Mouse (Mus musculus) stomach, postnatal 0 days (tissue): ENCODE data around the gene Susd6. TPM values are rescaled to one million over a fixed set of nuclear protein-coding genes. Genes with fewer than 3 reads are reported as not detected.

ENCODE experiments used
- ATAC-seq: fragments of 200-750 bp; cut with Nextera tagmentation; 2 replicates; pipeline ENCODE4 v1.8.0; 2017; ENCODE audit not compliant: low FRiP score, low TSS enrichment
- DNase-seq: peaks from one replicate; pipeline ENCODE4 v3.0.0-alpha.2; 2016; ENCODE audit warnings: low spot score
- H3K27ac ChIP-seq: fragments of 300-500 bp; sonication (generic); replicated peaks from 2 replicates; pipeline ENCODE4 v1.5.1; 2014; ENCODE audit warnings: mild to moderate bottlenecking, control low read depth
- H3K27me3 ChIP-seq: fragments of 300-500 bp; sonication (generic); 2 replicates; pipeline ENCODE4 v1.6.1; 2014; ENCODE audit warnings: low read length; ENCODE audit not compliant: control insufficient read depth, insufficient read depth
- H3K36me3 ChIP-seq: fragments of 300-500 bp; sonication (generic); 2 replicates; pipeline ENCODE4 v1.6.1; 2014; ENCODE audit warnings: low read length, mixed read lengths; ENCODE audit not compliant: control insufficient read depth, insufficient read depth
- H3K4me1 ChIP-seq: fragments of 300-500 bp; sonication (generic); replicated peaks from 2 replicates; pipeline ENCODE4 v1.6.1; 2014; ENCODE audit warnings: antibody characterized with exemption; ENCODE audit not compliant: control insufficient read depth, insufficient read depth
- H3K4me2 ChIP-seq: fragments of 300-500 bp; sonication (generic); replicated peaks from 2 replicates; pipeline ENCODE4 v1.6.1; 2014; ENCODE audit warnings: low read depth, mild to moderate bottlenecking, control low read depth, moderate library complexity
- H3K4me3 ChIP-seq: fragments of 300-500 bp; sonication (generic); 2 replicates; pipeline ENCODE4 v1.5.1; 2014; ENCODE audit warnings: low read depth, low read length, control low read depth
- H3K9ac ChIP-seq: fragments of 300-500 bp; sonication (generic); 2 replicates; pipeline ENCODE4 v1.6.1; 2014; ENCODE audit warnings: mild to moderate bottlenecking, low read length, control low read depth, mixed read lengths
- H3K9me3 ChIP-seq: fragments of 300-500 bp; sonication (generic); 2 replicates; pipeline ENCODE4 v1.6.1; 2016; ENCODE audit warnings: low read length; ENCODE audit not compliant: control insufficient read depth
- CTCF ChIP-seq: IDR thresholded peaks from 2 replicates; pipeline ENCODE4 v1.5.1; 2016; ENCODE audit warnings: antibody characterized with exemption, low read depth, mild to moderate bottlenecking, moderate library complexity
- EP300 ChIP-seq: optimal IDR thresholded peaks from 2 replicates; pipeline ENCODE3; 2016; ENCODE audit warnings: antibody characterized with exemption
- WGBS: fragments of 180-500 bp; shearing (Covaris S2); extraction: QIAGEN DNeasy Blood & Tissue Kit; methylation state at CpG from one replicate; pipeline ENCODE4 v1.1.7; 2014; 5-methylcytosine and 5-hydroxymethylcytosine counted together
- polyA plus RNA-seq: library from polyadenylated mRNA; unstranded; fragments of >200 nt; fragmentation: Nextera tagmentation; extraction: Ambion mirVana; gene quantifications from 2 replicates; pipeline ENCODE4 v1.2.1, GENCODE M21; 2015

The Susd6 gene
- polyA plus RNA-seq, 1 experiment from 2014 or later: 12.3 TPM

- Histone ChIP-seq H3K27me3 (no peaks in the 10 kb centered on the region), H3K4me3 (no peak overlapping the region), H3K4me1 (no peaks in the 10 kb centered on the region), H3K9ac (no peak overlapping the region), H3K36me3 (no peaks in the 10 kb centered on the region), H3K9me3 (no peaks in the 10 kb centered on the region), H3K27ac (no peak overlapping the region), H3K4me2 (no peak overlapping the region)
- peak; percentile 62 for TF ChIP-seq CTCF
- no peak for TF ChIP-seq EP300
- WGBS: 40% methylated on average over 3 of the region's 3 CpGs
- ATAC-seq (no peak), DNase-seq (no peak)
Measured at GRCm38 (mm10) chr12:80782892-80783291, 7.4 kb upstream of the Susd6 start.

- H3K4me3 ChIP-seq: no peak overlapping the region
- no peaks in the 10 kb centered on the region for H3K36me3 ChIP-seq
- H3K4me2 ChIP-seq: no peak overlapping the region
- WGBS: 62% methylated on average over 1 of the region's 1 CpGs
- DNase-seq (no peak), ATAC-seq (no peak)
- H3K9ac ChIP-seq: no peak overlapping the region
- no peaks in the 10 kb centered on the region for H3K4me1 ChIP-seq
- H3K27me3 ChIP-seq: no peaks in the 10 kb centered on the region
- no peaks in the 10 kb centered on the region for H3K9me3 ChIP-seq
- TF ChIP-seq EP300 (no peak), CTCF (no peak)
- no peak overlapping the region for H3K27ac ChIP-seq
Measured at GRCm38 (mm10) chr12:80783889-80784288, 6.4 kb upstream of the Susd6 start.

GRCm38 (mm10) chr12:80785005-80785404 is 5.3 kb upstream of the Susd6 start:
- H3K4me2 ChIP-seq: no peak overlapping the region
- H3K27ac ChIP-seq: no peak overlapping the region
- H3K4me1 ChIP-seq: peaks cover 3% of the 10 kb centered on the region; the same call in 1 of the 2 replicates
- H3K27me3 ChIP-seq: no peaks in the 10 kb centered on the region
- ATAC-seq: no peak
- H3K9ac ChIP-seq: no peak overlapping the region
- 85% methylated on average over 5 of the region's 5 CpGs for WGBS
- H3K36me3 ChIP-seq: no peaks in the 10 kb centered on the region
- TF ChIP-seq EP300 (no peak), CTCF (no peak)
- H3K9me3 ChIP-seq: no peaks in the 10 kb centered on the region
- no peak overlapping the region for H3K4me3 ChIP-seq
- no peak for DNase-seq

- WGBS: 83% methylated on average over 4 of the region's 4 CpGs
Measured at GRCm38 (mm10) chr12:80785597-80785996, 4.7 kb upstream of the Susd6 start.

GRCm38 (mm10) chr12:80786591-80786990 is 3.7 kb upstream of the Susd6 start:
- no peak overlapping the region for H3K4me2 ChIP-seq
- no peaks in the 10 kb centered on the region for H3K9me3 ChIP-seq
- no peak for TF ChIP-seq CTCF
- TF ChIP-seq EP300: no peak
- peaks cover 3% of the 10 kb centered on the region; the same call in 1 of the 2 replicates for H3K4me1 ChIP-seq
- H3K4me3 ChIP-seq: no peak overlapping the region
- WGBS: 52% methylated on average over 1 of the region's 1 CpGs
- H3K27ac ChIP-seq: no peak overlapping the region
- H3K36me3 ChIP-seq: no peaks in the 10 kb centered on the region
- ATAC-seq (no peak), DNase-seq (no peak)
- H3K9ac ChIP-seq: no peak overlapping the region
- H3K27me3 ChIP-seq: no peaks in the 10 kb centered on the region

More at GRCm38 (mm10) chr12:80785597-80785996, 4.7 kb upstream of the Susd6 start:
- no peak overlapping the region for H3K9ac ChIP-seq
- TF ChIP-seq CTCF: no peak
- TF ChIP-seq EP300: no peak
- no peak overlapping the region for H3K4me3 ChIP-seq
- ATAC-seq (no peak), DNase-seq (no peak)
- H3K4me1 ChIP-seq: peaks cover 3% of the 10 kb centered on the region; the same call in 1 of the 2 replicates
- no peaks in the 10 kb centered on the region for H3K9me3 ChIP-seq
- H3K36me3 ChIP-seq: no peaks in the 10 kb centered on the region
- no peak overlapping the region for H3K27ac ChIP-seq
- no peak overlapping the region for H3K4me2 ChIP-seq
- no peaks in the 10 kb centered on the region for H3K27me3 ChIP-seq

- H3K4me3 ChIP-seq: no peak overlapping the region
- H3K9me3 ChIP-seq: no peaks in the 10 kb centered on the region
- H3K27me3 ChIP-seq: no peaks in the 10 kb centered on the region
- H3K9ac ChIP-seq: no peak overlapping the region
- peaks cover 3% of the 10 kb centered on the region; the same call in 1 of the 2 replicates for H3K4me1 ChIP-seq
- WGBS: 30% methylated on average over 11 of the region's 11 CpGs
- H3K36me3 ChIP-seq: no peaks in the 10 kb centered on the region
- no peak for TF ChIP-seq EP300
- TF ChIP-seq CTCF: no peak
- ATAC-seq: no peak
- peak; percentile 45 for DNase-seq
- H3K27ac ChIP-seq: no peak overlapping the region
- H3K4me2 ChIP-seq: no peak overlapping the region
Measured at GRCm38 (mm10) chr12:80787604-80788003, 2.7 kb upstream of the Susd6 start.
